In genomic region chr7:141475805-141476158, GRCm38 (mm10) we compare ENCODE assay signal across 8 mouse cellular contexts. TPM values are rescaled to one million over a fixed set of nuclear protein-coding genes. Genes with fewer than 3 reads are reported as not detected.
A peak's percentile ranks its signal among the peaks of the same experiment; 100 is the strongest.
DNase-seq lines count a peak whose midpoint lies in the region; ATAC-seq lines count a peak whose summit lies in the region.

No protein-coding gene starts in this region.

- peaks cover 52% of the 10 kb centered on the region for H3K4me1 ChIP-seq in limb, embryonic 15.5 days
- H3K4me1 ChIP-seq in stomach, embryonic 14.5 days (ENCODE audit: control insufficient read depth, insufficient read depth, low read length) = peaks cover 27% of the 10 kb centered on the region

- no peaks in the 10 kb centered on the region for H3K27me3 ChIP-seq in limb, embryonic 15.5 days
- no peaks in the 10 kb centered on the region for H3K27me3 ChIP-seq in stomach, embryonic 14.5 days (ENCODE audit: control insufficient read depth, insufficient read depth, low read length)

- H3K4me2 ChIP-seq in limb, embryonic 15.5 days = peak overlapping the region; percentile 89
- peak overlapping the region; percentile 88 for H3K4me2 ChIP-seq in stomach, embryonic 14.5 days (replicated peaks; ENCODE audit: low read depth, low read length)

- no peaks in the 10 kb centered on the region for H3K9me3 ChIP-seq in limb, embryonic 15.5 days
- no peaks in the 10 kb centered on the region for H3K9me3 ChIP-seq in stomach, embryonic 14.5 days (ENCODE audit: control insufficient read depth, low read depth, low read length)

- peak; percentile 57 for DNase-seq in cerebellum, adult 11-12 months
- DNase-seq in cerebellum, adult 9-11 months = no peak
- DNase-seq in ovary, postnatal 36 days (ENCODE audit: low spot score) = peak; percentile 21
- no peak for DNase-seq in ovary, postnatal 10 days (ENCODE audit: low spot score)
- DNase-seq in natural killer cell, adult 2 months (ENCODE audit: low spot score in 2 of 2) = no peak
- no peak for DNase-seq in left cerebral cortex, postnatal 4 days

- 1% methylated on average over 12 of the region's 12 CpGs for WGBS in limb, embryonic 15.5 days
- WGBS in stomach, embryonic 14.5 days = 1% methylated on average over 12 of the region's 12 CpGs

- peak overlapping the region; percentile 78 for H3K4me3 ChIP-seq in limb, embryonic 15.5 days
- peak overlapping the region; percentile 75 for H3K4me3 ChIP-seq in stomach, embryonic 14.5 days (ENCODE audit: low read depth, low read length)

- H3K27ac ChIP-seq in limb, embryonic 15.5 days = peak overlapping the region; percentile 92
- peak overlapping the region; percentile 95 for H3K27ac ChIP-seq in stomach, embryonic 14.5 days (ENCODE audit: low read length)

- intact Hi-C loops in left cerebral cortex, postnatal 4 days (cut with DNase I) = no loop called here

- ATAC-seq in limb, embryonic 15.5 days (ENCODE audit: insufficient number of reproducible peaks, low FRiP score, low TSS enrichment, low read depth) = no peak
- no peak for ATAC-seq in stomach, embryonic 14.5 days (ENCODE audit: insufficient number of reproducible peaks, insufficient read depth, low FRiP score, low read depth)

- peak overlapping the region; percentile 76 for H3K9ac ChIP-seq in limb, embryonic 15.5 days
- H3K9ac ChIP-seq in stomach, embryonic 14.5 days (replicated peaks; ENCODE audit: low read depth, low read length) = peak overlapping the region; percentile 76

- peaks cover 19% of the 10 kb centered on the region for H3K36me3 ChIP-seq in limb, embryonic 15.5 days
- H3K36me3 ChIP-seq in stomach, embryonic 14.5 days (ENCODE audit: control insufficient read depth, insufficient read depth, low read length) = peaks cover 19% of the 10 kb centered on the region

RNA-seq across cellular contexts. Expression of gene Tspan4, which starts 0.7 kb away (rescaled TPM):
- polyA plus RNA-seq in limb, embryonic 15.5 days (2015; fragmentation: Nextera tagmentation; extraction: Ambion mirVana) = 71.4 and 79.1 TPM in 2 replicates
- 72.1 and 76.7 TPM in 2 replicates for polyA plus RNA-seq in stomach, embryonic 14.5 days (2014; fragmentation: Nextera tagmentation; extraction: Ambion mirVana)
- total RNA-seq in left cerebral cortex, postnatal 4 days (2021) = 10 to 100 TPM; 33.5 to 35.9 TPM

RNA-seq across cellular contexts. Expression of gene Polr2l, which starts 0.8 kb away (rescaled TPM):
- 54.7 and 57.5 TPM in 2 replicates for polyA plus RNA-seq in limb, embryonic 15.5 days (2015; fragmentation: Nextera tagmentation; extraction: Ambion mirVana)
- 65.1 and 72.3 TPM in 2 replicates for polyA plus RNA-seq in stomach, embryonic 14.5 days (2014; fragmentation: Nextera tagmentation; extraction: Ambion mirVana)
- 10 to 100 TPM; 38.5 to 40.1 TPM for total RNA-seq in left cerebral cortex, postnatal 4 days (2021)

RNA-seq across cellular contexts. Expression of gene Cd151, which starts 8.6 kb away (rescaled TPM):
- 14.2 and 20.6 TPM in 2 replicates for polyA plus RNA-seq in limb, embryonic 15.5 days (2015; fragmentation: Nextera tagmentation; extraction: Ambion mirVana)
- 87.0 and 94.0 TPM in 2 replicates for polyA plus RNA-seq in stomach, embryonic 14.5 days (2014; fragmentation: Nextera tagmentation; extraction: Ambion mirVana)
- total RNA-seq in left cerebral cortex, postnatal 4 days (2021) = 10 to 100 TPM; 46.7 to 50.6 TPM

RNA-seq across cellular contexts. Expression of gene Cracr2b, which starts 14.9 kb away (rescaled TPM):
- polyA plus RNA-seq in limb, embryonic 15.5 days (2015; fragmentation: Nextera tagmentation; extraction: Ambion mirVana) = 16.4 and 21.6 TPM in 2 replicates
- polyA plus RNA-seq in stomach, embryonic 14.5 days (2014; fragmentation: Nextera tagmentation; extraction: Ambion mirVana) = 15.5 and 20.2 TPM in 2 replicates
- 1 to 10 TPM; 4.4 to 4.9 TPM for total RNA-seq in left cerebral cortex, postnatal 4 days (2021)

RNA-seq across cellular contexts. Expression of gene Pnpla2, which starts 20.8 kb away (rescaled TPM):
- polyA plus RNA-seq in limb, embryonic 15.5 days (2015; fragmentation: Nextera tagmentation; extraction: Ambion mirVana) = 16.9 and 23.6 TPM in 2 replicates
- polyA plus RNA-seq in stomach, embryonic 14.5 days (2014; fragmentation: Nextera tagmentation; extraction: Ambion mirVana) = 21.7 and 26.0 TPM in 2 replicates
- 10 to 100 TPM; 13.9 to 16.0 TPM for total RNA-seq in left cerebral cortex, postnatal 4 days (2021)

Comparison
In these comparisons a context has a peak if more than half of its experiments do, and no peak if none do; other contexts are left out.
1. DNase-seq: peak in cerebellum, adult 11-12 months (single experiment) and ovary, postnatal 36 days (single experiment); none in cerebellum, adult 9-11 months (single experiment), ovary, postnatal 10 days (single experiment), natural killer cell, adult 2 months (0 of 2) and left cerebral cortex, postnatal 4 days (single experiment).